Mouse (Mus musculus): ENCODE data around the gene Deup1. TPM values are rescaled to one million over a fixed set of nuclear protein-coding genes. Genes with fewer than 3 reads are reported as not detected.
"Not testable (repeated sequence)": the region's sequence is repeated elsewhere in the genome, so short reads cannot be mapped to it uniquely, and the experiment has no call there.

Deup1 gene
- polyA plus RNA-seq, 1 experiment from 2014 or later, result not detected

- Histone ChIP-seq H3K36me3 (no peaks in the 10 kb centered on the region), H3K9ac (no peak overlapping the region), H3K27ac (no peak overlapping the region), H3K9me3 (replicated peaks) (no peaks in the 10 kb centered on the region), H3K4me1 (no peaks in the 10 kb centered on the region), H3K4me2 (no peak overlapping the region), H3K4me3 (no peak overlapping the region), H3K27me3 (replicated peaks) (no peaks in the 10 kb centered on the region)
- no peak for ATAC-seq
- 66% methylated on average over 9 of the region's 9 CpGs for WGBS (ENCODE audit: insufficient replicate concordance)
Observed at GRCm38 (mm10) chr9:15584209-15584608, 43.5 kb downstream of the Deup1 start.

GRCm38 (mm10) chr9:15582026-15582425 lies 45.7 kb downstream of the Deup1 start:
- H3K4me3 ChIP-seq, result no peak overlapping the region
- H3K36me3 ChIP-seq, result no peaks in the 10 kb centered on the region
- no peak overlapping the region for H3K4me2 ChIP-seq
- H3K9me3 ChIP-seq (replicated peaks), result no peaks in the 10 kb centered on the region
- 86% methylated on average over 5 of the region's 5 CpGs for WGBS (ENCODE audit: insufficient replicate concordance)
- H3K4me1 ChIP-seq, result no peaks in the 10 kb centered on the region
- H3K9ac ChIP-seq, result no peak overlapping the region
- no peak for ATAC-seq
- H3K27ac ChIP-seq, result no peak overlapping the region
- H3K27me3 ChIP-seq (replicated peaks), result no peaks in the 10 kb centered on the region

- Histone ChIP-seq H3K27ac (no peak overlapping the region), H3K4me2 (no peak overlapping the region), H3K27me3 (replicated peaks) (no peaks in the 10 kb centered on the region), H3K36me3 (no peaks in the 10 kb centered on the region), H3K4me3 (no peak overlapping the region), H3K9ac (no peak overlapping the region), H3K4me1 (no peaks in the 10 kb centered on the region), H3K9me3 (replicated peaks) (no peaks in the 10 kb centered on the region)
- WGBS (ENCODE audit: insufficient replicate concordance), result 43% methylated on average over 6 of the region's 6 CpGs
- ATAC-seq, result no peak
Observed at GRCm38 (mm10) chr9:15580176-15580575, 47.6 kb downstream of the Deup1 start.

GRCm38 (mm10) chr9:15578946-15579345 lies 48.8 kb downstream of the Deup1 start:
- Histone ChIP-seq H3K27ac (no peak overlapping the region), H3K9me3 (replicated peaks) (no peaks in the 10 kb centered on the region), H3K4me3 (no peak overlapping the region), H3K36me3 (no peaks in the 10 kb centered on the region), H3K4me2 (no peak overlapping the region), H3K9ac (no peak overlapping the region), H3K27me3 (replicated peaks) (no peaks in the 10 kb centered on the region), H3K4me1 (no peaks in the 10 kb centered on the region)
- WGBS (ENCODE audit: insufficient replicate concordance), result 79% methylated on average over 9 of the region's 9 CpGs
- no peak for ATAC-seq

GRCm38 (mm10) chr9:15578427-15578826 lies 49.3 kb downstream of the Deup1 start:
- ATAC-seq, result no peak
- Histone ChIP-seq H3K9ac (no peak overlapping the region), H3K4me3 (no peak overlapping the region), H3K27me3 (replicated peaks) (no peaks in the 10 kb centered on the region), H3K36me3 (no peaks in the 10 kb centered on the region), H3K9me3 (replicated peaks) (no peaks in the 10 kb centered on the region), H3K4me1 (no peaks in the 10 kb centered on the region), H3K27ac (no peak overlapping the region), H3K4me2 (no peak overlapping the region)
- WGBS (ENCODE audit: insufficient replicate concordance), result 17% methylated on average over 1 of the region's 1 CpGs

- no peak overlapping the region for H3K4me2 ChIP-seq
- H3K4me1 ChIP-seq, result no peaks in the 10 kb centered on the region
- H3K4me3 ChIP-seq, result no peak overlapping the region
- H3K27ac ChIP-seq, result no peak overlapping the region
- WGBS (ENCODE audit: insufficient replicate concordance), result 74% methylated on average over 13 of the region's 13 CpGs
- no peak for ATAC-seq
- H3K9ac ChIP-seq, result no peak overlapping the region
- no peaks in the 10 kb centered on the region for H3K9me3 ChIP-seq (replicated peaks)
- no peaks in the 10 kb centered on the region for H3K36me3 ChIP-seq
- no peaks in the 10 kb centered on the region for H3K27me3 ChIP-seq (replicated peaks)
Observed at GRCm38 (mm10) chr9:15574750-15575454, 52.8 kb downstream of the Deup1 start.

- H3K9ac ChIP-seq, result no peak overlapping the region
- ATAC-seq, result peak; percentile 70
- 66% methylated on average over 7 of the region's 7 CpGs for WGBS (ENCODE audit: insufficient replicate concordance)
- H3K4me2 ChIP-seq, result no peak overlapping the region
- H3K27ac ChIP-seq, result no peak overlapping the region
- H3K9me3 ChIP-seq (replicated peaks), result no peaks in the 10 kb centered on the region
- no peaks in the 10 kb centered on the region for H3K27me3 ChIP-seq (replicated peaks)
- H3K36me3 ChIP-seq, result no peaks in the 10 kb centered on the region
- no peaks in the 10 kb centered on the region for H3K4me1 ChIP-seq
- H3K4me3 ChIP-seq, result no peak overlapping the region
Observed at GRCm38 (mm10) chr9:15562353-15562752, 65.4 kb downstream of the Deup1 start.

GRCm38 (mm10) chr9:15560451-15560850 lies 67.3 kb downstream of the Deup1 start:
- Histone ChIP-seq H3K9me3 (replicated peaks) (no peaks in the 10 kb centered on the region), H3K27ac (no peak overlapping the region), H3K9ac (no peak overlapping the region), H3K4me1 (no peaks in the 10 kb centered on the region), H3K4me3 (no peak overlapping the region), H3K27me3 (replicated peaks) (no peaks in the 10 kb centered on the region), H3K4me2 (no peak overlapping the region), H3K36me3 (no peaks in the 10 kb centered on the region)
- WGBS (ENCODE audit: insufficient replicate concordance), result 73% methylated on average over 3 of the region's 3 CpGs
- no peak for ATAC-seq

- Histone ChIP-seq H3K9ac (no peak overlapping the region), H3K36me3 (peaks cover 3% of the 10 kb centered on the region; the same call in 1 of the 2 replicates), H3K27me3 (replicated peaks) (no peaks in the 10 kb centered on the region), H3K9me3 (replicated peaks) (no peaks in the 10 kb centered on the region), H3K4me3 (no peak overlapping the region), H3K27ac (no peak overlapping the region), H3K4me1 (no peaks in the 10 kb centered on the region), H3K4me2 (no peak overlapping the region)
- WGBS (ENCODE audit: insufficient replicate concordance), result 74% methylated on average over 8 of the region's 8 CpGs
- no peak for ATAC-seq
Observed at GRCm38 (mm10) chr9:15553322-15553721, 74.4 kb downstream of the Deup1 start.

GRCm38 (mm10) chr9:15551933-15552851 lies 75.5 kb downstream of the Deup1 start:
- ATAC-seq, result no peak
- Histone ChIP-seq H3K4me2 (no peak overlapping the region), H3K27ac (no peak overlapping the region), H3K4me3 (no peak overlapping the region), H3K27me3 (replicated peaks) (no peaks in the 10 kb centered on the region), H3K9ac (no peak overlapping the region), H3K36me3 (peaks cover 3% of the 10 kb centered on the region; the same call in 1 of the 2 replicates), H3K4me1 (no peaks in the 10 kb centered on the region), H3K9me3 (replicated peaks) (no peaks in the 10 kb centered on the region)
- 62% methylated on average over 15 of the region's 15 CpGs for WGBS (ENCODE audit: insufficient replicate concordance)

GRCm38 (mm10) chr9:15551073-15551472 lies 76.7 kb downstream of the Deup1 start:
- not testable (repeated sequence) for H3K27me3 ChIP-seq (replicated peaks); H3K9ac ChIP-seq; H3K4me1 ChIP-seq; H3K9me3 ChIP-seq (replicated peaks); H3K4me2 ChIP-seq; H3K27ac ChIP-seq; H3K36me3 ChIP-seq; ATAC-seq; H3K4me3 ChIP-seq
- 67% methylated on average over 6 of the region's 6 CpGs for WGBS (ENCODE audit: insufficient replicate concordance)

- no peak overlapping the region for H3K4me2 ChIP-seq
- H3K4me3 ChIP-seq, result no peak overlapping the region
- peaks cover 5% of the 10 kb centered on the region for H3K36me3 ChIP-seq
- no peaks in the 10 kb centered on the region for H3K9me3 ChIP-seq (replicated peaks)
- no peak overlapping the region for H3K27ac ChIP-seq
- ATAC-seq, result no peak
- H3K27me3 ChIP-seq (replicated peaks), result no peaks in the 10 kb centered on the region
- H3K9ac ChIP-seq, result no peak overlapping the region
- WGBS (ENCODE audit: insufficient replicate concordance), result 59% methylated on average over 4 of the region's 4 CpGs
- no peaks in the 10 kb centered on the region for H3K4me1 ChIP-seq
Observed at GRCm38 (mm10) chr9:15550461-15550961, 77.2 kb downstream of the Deup1 start.

Data from liver, embryonic 12.5 days (tissue).